11 mouse cellular contexts compared by ENCODE assay signal in genomic region chr4:141295774-141296186, GRCm38 (mm10). TPM values are rescaled to one million over a fixed set of nuclear protein-coding genes. Genes with fewer than 3 reads are reported as not detected.
A peak's percentile ranks its signal among the peaks of the same experiment; 100 is the strongest.
DNase-seq lines count a peak whose midpoint lies in the region; ATAC-seq and TF ChIP-seq lines count a peak whose summit lies in the region.
"Had no signal": no experiment of that assay in that cellular context is flagged by ENCODE, and none has a peak within 500 bp of the region (broad histone marks: within the 10 kb centered on the region; RNA-seq: fewer than 3 reads in every experiment).

No protein-coding gene starts in this region.

- 0 out of 2 replicates have a peak overlapping the region, but pooled peaks have one; percentile 28 for H3K9ac ChIP-seq in heart, embryonic 13.5 days
- H3K9ac ChIP-seq in heart, adult 2 months (ENCODE audit: low read depth, low read length): no peak overlapping the region
- no peak overlapping the region for H3K9ac ChIP-seq in limb, embryonic 13.5 days
- H3K9ac ChIP-seq in neural tube, embryonic 13.5 days: peak overlapping the region; percentile 17

- H3K36me3 ChIP-seq in heart, embryonic 13.5 days: no peaks in the 10 kb centered on the region
- H3K36me3 ChIP-seq in heart, adult 2 months (ENCODE audit: control insufficient read depth, insufficient read depth, low read length): no peaks in the 10 kb centered on the region
- H3K36me3 ChIP-seq in limb, embryonic 13.5 days: no peaks in the 10 kb centered on the region
- no peaks in the 10 kb centered on the region for H3K36me3 ChIP-seq in neural tube, embryonic 13.5 days
- H3K36me3 ChIP-seq: G1E had no signal

- no peaks in the 10 kb centered on the region for H3K79me2 ChIP-seq in heart, adult 2 months (replicated peaks; ENCODE audit: control insufficient read depth, insufficient read depth, low read length)

- no peak for TF ChIP-seq EP300 in heart, adult 2 months (IDR thresholded peaks at IDR 0.05; ENCODE audit: insufficient read depth, low read depth, low read length)

- peaks cover 79% of the 10 kb centered on the region for H3K27me3 ChIP-seq in heart, embryonic 13.5 days (replicated peaks)
- peaks cover 2% of the 10 kb centered on the region; the same call in 1 of the 2 replicates for H3K27me3 ChIP-seq in heart, adult 2 months (ENCODE audit: control insufficient read depth, insufficient read depth, low read length)
- H3K27me3 ChIP-seq in limb, embryonic 13.5 days: peaks cover 64% of the 10 kb centered on the region
- peaks cover 93% of the 10 kb centered on the region for H3K27me3 ChIP-seq in neural tube, embryonic 13.5 days

- intact Hi-C loops in heart, adult 2 months (cut with DNase I): no loop called here
- intact Hi-C loops in gastrocnemius, postnatal 14 days (cut with DNase I; ENCODE audit: low total_unique reads): no loop called here

- no peak overlapping the region for H3K27ac ChIP-seq in heart, embryonic 13.5 days (replicated peaks)
- H3K27ac ChIP-seq in heart, adult 2 months: no peak overlapping the region
- H3K27ac ChIP-seq in limb, embryonic 13.5 days: no peak overlapping the region
- no peak overlapping the region for H3K27ac ChIP-seq in neural tube, embryonic 13.5 days (replicated peaks)

- no peak for DNase-seq in heart, adult 2 months
- peak; percentile 68 for DNase-seq in ZHBTc4 (ENCODE audit: low read depth, low spot score)
- no peak for DNase-seq in cerebellum, postnatal 36 days
- no peak for DNase-seq in spleen, adult 12 weeks (ENCODE audit: low spot score)
- no peak for DNase-seq in gastrocnemius, postnatal 14 days
- DNase-seq: kidney, adult 2 months; lung, adult 18-20 months had no signal

- H3K9me3 ChIP-seq in heart, embryonic 13.5 days: no peaks in the 10 kb centered on the region
- H3K9me3 ChIP-seq in limb, embryonic 13.5 days: no peaks in the 10 kb centered on the region
- no peaks in the 10 kb centered on the region for H3K9me3 ChIP-seq in neural tube, embryonic 13.5 days
- H3K9me3 ChIP-seq: G1E had no signal

- no peak for TF ChIP-seq POLR2A in heart, adult 2 months (IDR thresholded peaks at IDR 0.05; ENCODE audit: insufficient read depth, low read depth, low read length)

- H3K4me2 ChIP-seq in heart, embryonic 13.5 days: peak overlapping the region; percentile 41; the same call in 1 of the 2 replicates
- peak overlapping the region; percentile 47 for H3K4me2 ChIP-seq in limb, embryonic 13.5 days (replicated peaks)
- peak overlapping the region; percentile 29 for H3K4me2 ChIP-seq in neural tube, embryonic 13.5 days

- no peak for TF ChIP-seq CTCF in heart, adult 2 months (IDR thresholded peaks at IDR 0.05)

- ATAC-seq in heart, embryonic 13.5 days (ENCODE audit: extremely low read depth, insufficient number of reproducible peaks, low FRiP score, low TSS enrichment): no peak
- ATAC-seq in limb, embryonic 13.5 days (ENCODE audit: low FRiP score, low read depth): peak; percentile 26; the same call in 1 of the 2 replicates
- ATAC-seq in neural tube, embryonic 13.5 days (ENCODE audit: low read depth): no peak

- H3K4me1 ChIP-seq in heart, embryonic 13.5 days: peaks cover 36% of the 10 kb centered on the region
- H3K4me1 ChIP-seq in heart, adult 2 months (ENCODE audit: control insufficient read depth, insufficient read depth, low read length): peaks cover 2% of the 10 kb centered on the region
- H3K4me1 ChIP-seq in limb, embryonic 13.5 days: peaks cover 64% of the 10 kb centered on the region
- H3K4me1 ChIP-seq in neural tube, embryonic 13.5 days (replicated peaks): peaks cover 24% of the 10 kb centered on the region

- 11% methylated on average over 15 of the region's 15 CpGs for WGBS in heart, embryonic 13.5 days
- 34% methylated on average over 13 of the region's 15 CpGs for WGBS in heart, adult 2 months
- 3% methylated on average over 14 of the region's 15 CpGs for WGBS in limb, embryonic 13.5 days
- WGBS in neural tube, embryonic 13.5 days: 2% methylated on average over 15 of the region's 15 CpGs

- H3K4me3 ChIP-seq in heart, embryonic 13.5 days: 0 out of 2 replicates have a peak overlapping the region, but pooled peaks have one; percentile 6
- H3K4me3 ChIP-seq in heart, adult 2 months: no peak overlapping the region
- H3K4me3 ChIP-seq in limb, embryonic 13.5 days: peak overlapping the region; percentile 11; the same call in 1 of the 2 replicates
- H3K4me3 ChIP-seq in neural tube, embryonic 13.5 days: no peak overlapping the region

RNA-seq across cellular contexts. Expression of gene Epha2, which starts 5.3 kb away (rescaled TPM):
- 4.0 and 4.3 TPM in 2 replicates for polyA plus RNA-seq in heart, embryonic 13.5 days (2015; fragmentation: Nextera tagmentation; extraction: Ambion mirVana)
- total RNA-seq in heart, adult 2 months (2021): 1 to 10 TPM; 5.5 to 7.7 TPM
- polyA plus RNA-seq in heart, adult 2 months (2012; rRNA removed): 7.0 and 8.7 TPM in 2 replicates
- polyA plus RNA-seq in limb, embryonic 13.5 days (2015; fragmentation: Nextera tagmentation; extraction: Ambion mirVana): 2.6 and 3.9 TPM in 2 replicates
- polyA plus RNA-seq in neural tube, embryonic 13.5 days (2015; fragmentation: Nextera tagmentation; extraction: Ambion mirVana): 1.7 and 2.2 TPM in 2 replicates
- 1 to 10 TPM; 2.9 to 3.7 TPM for total RNA-seq in gastrocnemius, postnatal 14 days (2021)
- total RNA-seq: G1E had no signal
- polyA plus RNA-seq: G1E had no signal

RNA-seq across cellular contexts. Expression of gene Arhgef19, which starts 56.5 kb away (rescaled TPM):
- polyA plus RNA-seq in heart, embryonic 13.5 days (2015; fragmentation: Nextera tagmentation; extraction: Ambion mirVana): 2.2 and 3.1 TPM in 2 replicates
- total RNA-seq in heart, adult 2 months (2021): 10 to 100 TPM; 37.7 to 40.1 TPM
- polyA plus RNA-seq in heart, adult 2 months (2012; rRNA removed): 22.4 and 39.6 TPM in 2 replicates
- polyA plus RNA-seq in limb, embryonic 13.5 days (2015; fragmentation: Nextera tagmentation; extraction: Ambion mirVana): 8.1 and 10.9 TPM in 2 replicates
- polyA plus RNA-seq in neural tube, embryonic 13.5 days (2015; fragmentation: Nextera tagmentation; extraction: Ambion mirVana): 2.1 and 2.2 TPM in 2 replicates
- 1 to 10 TPM; 1.3 to 1.4 TPM for total RNA-seq in gastrocnemius, postnatal 14 days (2021)
- total RNA-seq: G1E had no signal
- polyA plus RNA-seq: G1E had no signal

Comparison
In these comparisons a context has a peak if more than half of its experiments do, and no peak if none do; other contexts are left out.
1. H3K4me3 ChIP-seq: peak in heart, embryonic 13.5 days (single experiment) and limb, embryonic 13.5 days (single experiment); none in heart, adult 2 months (single experiment) and neural tube, embryonic 13.5 days (single experiment).
2. H3K9ac ChIP-seq: peak in heart, embryonic 13.5 days (single experiment) and neural tube, embryonic 13.5 days (single experiment); none in heart, adult 2 months (single experiment) and limb, embryonic 13.5 days (single experiment).
3. Peak in every context shown above with its lines, with median percentiles within 50 percentile points of each other: H3K4me2 ChIP-seq.